Mouse (Mus musculus): ENCODE data around the gene Wfdc11.

- TF ChIP-seq GATA1 (IDR thresholded peaks at IDR 0.05; ENCODE audit: borderline replicate concordance, low read length) (no peak), FLI1 (IDR thresholded peaks at IDR 0.05; ENCODE audit: low read length) (no peak)
Observed at GRCm38 (mm10) chr2:164698201-164698600, 24.3 kb upstream of the Wfdc11 start, which contains the start of gene Spint4.

All from megakaryocyte, embryonic 14.5 days (primary cell).